Mouse (Mus musculus) lung, adult 2 months (tissue): ENCODE results near the gene Slc6a9.

Experiments
- CTCF ChIP-seq: fragments of 200-500 bp; IDR thresholded peaks from 2 replicates; pipeline ENCODE4 v1.5.1; 2011; ENCODE audit warnings: mild to moderate bottlenecking, low read length, control low read depth; ENCODE audit not compliant: insufficient read depth
- POLR2A ChIP-seq: fragments of 200-500 bp; IDR thresholded peaks from 2 replicates; pipeline ENCODE4 v1.6.1; 2011; ENCODE audit warnings: low read depth, mild to moderate bottlenecking, control low read depth, low read length, borderline replicate concordance; ENCODE audit errors: extremely low read depth

DNA sequence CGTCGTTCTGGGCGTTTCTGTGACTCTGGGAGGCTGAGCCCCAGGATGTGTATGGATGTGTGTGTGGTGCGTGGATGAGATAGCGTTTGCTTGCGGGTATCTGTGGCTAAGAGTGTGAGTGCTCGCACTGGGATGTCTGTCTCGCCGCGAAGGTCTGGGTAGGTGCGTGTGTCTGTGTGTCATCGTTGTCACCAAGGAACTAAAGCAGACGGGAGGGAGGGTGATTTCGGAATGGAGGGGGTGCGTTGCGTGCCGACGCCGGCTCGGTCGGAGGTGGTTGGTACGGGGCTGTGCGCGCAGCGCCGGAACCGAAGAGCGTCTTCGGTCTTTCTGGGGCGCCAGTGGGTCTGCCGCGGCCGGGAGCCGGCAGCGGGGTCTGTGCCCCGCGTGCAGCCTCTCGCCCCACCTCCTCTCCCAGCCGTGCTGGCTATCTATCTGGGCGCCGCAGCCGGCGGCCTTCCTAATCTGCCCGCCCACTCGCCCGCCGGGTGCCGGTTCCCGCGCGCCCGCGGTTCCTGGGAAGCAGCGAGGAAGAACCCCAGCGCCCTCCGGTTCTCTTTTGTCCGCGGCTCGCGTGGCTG is 1.3 kb downstream of the Slc6a9 start:
- no peak; the same call in 1 of the 2 replicates for TF ChIP-seq POLR2A
- TF ChIP-seq CTCF, result no peak
